Mouse (Mus musculus) bone marrow macrophage, adult 2 months (primary cell): ENCODE measurements around the gene Elp5.

Experiments
- CTCF ChIP-seq: IDR thresholded peaks from 2 replicates; pipeline ENCODE4 v1.5.1; 2012; ENCODE audit warnings: low read depth, mild to moderate bottlenecking, low read length, moderate library complexity
- POLR2A ChIP-seq: IDR thresholded peaks from 2 replicates; pipeline ENCODE4 v1.6.1; 2012; ENCODE audit warnings: mild to moderate bottlenecking, low read depth, low read length, borderline replicate concordance

GRCm38 (mm10) chr11:70027397-70027796 is 45.1 kb upstream of the Elp5 start:
- TF ChIP-seq CTCF (no peak), POLR2A (no peak)
